Mouse (Mus musculus) retina, adult 2 months (tissue): Measurements from ENCODE around the gene Vps11.
"Not testable (repeated sequence)": the region's sequence is repeated elsewhere in the genome, so short reads cannot be mapped to it uniquely, and the experiment has no call there.

Source experiments
- DNase-seq: peaks from one replicate; pipeline ENCODE4 v3.0.0-alpha.2; 2012; ENCODE audit warnings: low read depth, low spot score

Gene Vps11

DNA sequence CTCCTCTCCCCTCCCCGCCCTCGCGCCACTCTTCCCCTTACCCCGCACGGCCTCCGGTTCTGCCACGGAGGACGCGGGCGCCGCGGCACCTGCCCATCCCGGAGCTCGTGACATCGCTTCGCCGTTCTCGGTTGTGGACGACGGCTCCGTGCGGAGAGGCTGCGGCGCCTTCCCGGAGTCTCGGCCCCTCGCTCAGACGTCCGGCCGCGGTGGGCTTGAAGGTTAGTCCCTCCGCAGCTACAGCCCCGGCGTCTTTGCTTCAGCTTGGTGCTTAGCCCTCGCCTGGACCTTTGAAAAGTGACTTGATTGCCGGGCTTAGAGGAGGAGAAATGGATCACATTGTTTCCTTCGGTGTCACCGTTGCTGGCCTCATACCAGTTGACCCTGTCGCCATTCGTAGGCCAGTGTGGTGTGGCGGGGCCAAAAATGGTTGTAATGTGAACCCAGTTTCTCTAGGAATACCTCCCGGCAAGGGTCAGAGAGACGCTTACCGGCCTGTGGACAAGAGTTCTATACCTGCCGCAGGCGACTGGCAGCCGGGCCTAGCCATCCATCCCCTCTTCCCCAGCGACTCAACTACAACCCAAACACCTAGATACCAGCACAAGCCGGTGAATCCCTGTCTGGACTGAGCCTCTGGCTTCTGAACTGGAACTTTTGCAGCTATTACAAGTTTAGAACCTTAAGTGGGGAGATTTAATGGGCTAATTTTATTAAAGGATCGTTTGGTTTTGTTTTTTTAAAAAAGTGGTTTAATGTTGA is 26.0 kb downstream of the Vps11 start:
- DNase-seq, result no peak

DNA sequence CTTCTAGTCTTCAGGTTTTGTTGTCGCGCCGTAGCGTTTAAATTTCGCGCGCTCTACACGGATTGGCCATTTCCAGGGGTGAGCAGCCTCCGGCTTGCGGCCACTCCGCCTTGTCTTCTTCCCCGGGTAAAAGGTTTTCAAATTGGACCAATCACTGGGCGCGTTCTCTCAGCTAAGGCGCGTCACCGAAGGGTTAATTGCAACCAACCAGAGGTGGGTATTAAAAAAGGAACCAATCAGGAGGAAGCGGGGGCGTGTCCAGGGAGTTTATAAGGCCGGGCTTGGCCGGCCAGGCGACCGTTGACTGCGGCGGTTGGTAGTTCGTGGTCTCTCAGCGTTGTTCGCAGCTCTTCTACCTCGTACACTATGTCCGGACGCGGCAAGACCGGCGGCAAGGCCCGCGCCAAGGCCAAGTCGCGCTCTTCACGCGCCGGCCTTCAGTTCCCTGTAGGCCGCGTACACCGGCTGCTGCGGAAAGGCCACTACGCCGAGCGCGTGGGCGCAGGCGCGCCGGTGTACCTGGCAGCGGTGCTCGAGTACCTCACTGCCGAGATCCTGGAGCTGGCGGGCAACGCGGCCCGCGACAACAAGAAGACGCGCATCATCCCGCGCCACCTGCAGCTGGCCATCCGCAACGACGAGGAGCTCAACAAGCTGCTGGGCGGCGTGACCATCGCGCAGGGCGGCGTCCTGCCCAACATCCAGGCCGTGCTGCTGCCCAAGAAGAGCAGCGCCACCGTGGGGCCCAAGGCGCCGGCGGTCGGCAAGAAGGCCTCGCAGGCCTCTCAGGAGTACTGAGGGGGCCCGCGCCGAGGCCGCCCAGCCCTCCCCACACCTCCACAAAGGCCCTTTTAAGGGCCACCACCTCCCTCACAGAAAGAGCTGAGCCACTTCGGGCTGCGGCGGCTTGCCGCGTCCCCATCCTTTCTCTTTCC is 26.8 kb downstream of the Vps11 start, which contains the start of gene H2afx:
TSS of gene H2afx (plus strand) at position 299 of the 935 bp plus-strand sequence.
- peak; percentile 99 for DNase-seq

DNA sequence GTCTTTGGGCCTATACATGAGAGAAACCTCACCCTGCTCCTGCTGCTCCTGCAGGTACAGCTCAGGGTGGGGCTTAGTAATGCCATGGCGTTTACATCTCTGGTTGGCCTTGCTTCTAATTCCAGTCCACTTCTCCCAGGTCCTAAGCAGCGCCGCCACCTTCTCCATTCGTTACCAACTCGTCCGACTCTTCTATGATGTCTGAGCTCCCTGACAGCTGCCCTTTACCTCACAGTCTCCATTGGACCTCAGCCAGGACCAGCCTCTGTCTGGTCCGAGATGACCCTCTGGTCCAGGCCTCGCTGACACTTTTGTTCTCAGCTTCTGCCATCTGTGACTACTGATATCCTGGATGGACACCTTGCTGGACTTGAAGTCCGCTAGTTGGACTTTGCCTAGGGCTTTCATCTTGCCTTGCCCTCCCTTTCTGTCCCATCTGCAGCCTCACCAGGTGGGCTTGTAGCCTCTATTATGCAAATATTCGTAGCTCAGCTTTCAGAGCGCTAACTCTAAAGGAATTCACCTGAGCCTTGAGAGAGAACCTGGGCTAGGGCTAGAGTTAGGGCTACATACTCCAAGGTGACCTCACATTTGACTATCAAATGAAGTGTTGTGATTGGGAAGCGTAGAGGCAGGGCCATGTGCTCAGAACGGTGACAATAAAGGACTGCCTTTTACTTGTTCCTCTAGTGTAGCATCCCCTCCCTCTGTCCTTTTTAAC is 28.4 kb downstream of the Vps11 start:
- DNase-seq, result no peak

DNA sequence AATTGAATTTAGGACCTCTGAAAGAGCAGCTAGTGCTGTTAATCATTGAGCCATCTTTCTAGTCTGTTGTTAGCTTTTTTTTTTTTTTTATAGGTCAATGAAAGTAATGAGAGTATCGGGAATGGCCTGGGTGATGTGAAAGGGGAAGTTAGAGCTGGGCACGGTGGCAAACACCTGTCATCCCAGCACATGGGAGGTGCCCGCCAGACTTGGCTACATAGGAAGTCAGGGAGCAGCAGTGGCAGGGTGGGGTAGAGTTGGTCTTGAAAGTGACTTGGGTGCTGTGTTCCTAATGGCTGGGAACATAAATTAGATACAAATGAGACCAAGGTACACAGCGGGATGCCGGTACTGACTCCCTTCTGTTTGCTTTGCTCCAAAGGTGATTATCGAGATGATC is 30.7 kb downstream of the Vps11 start:
- DNase-seq, result no peak

DNA sequence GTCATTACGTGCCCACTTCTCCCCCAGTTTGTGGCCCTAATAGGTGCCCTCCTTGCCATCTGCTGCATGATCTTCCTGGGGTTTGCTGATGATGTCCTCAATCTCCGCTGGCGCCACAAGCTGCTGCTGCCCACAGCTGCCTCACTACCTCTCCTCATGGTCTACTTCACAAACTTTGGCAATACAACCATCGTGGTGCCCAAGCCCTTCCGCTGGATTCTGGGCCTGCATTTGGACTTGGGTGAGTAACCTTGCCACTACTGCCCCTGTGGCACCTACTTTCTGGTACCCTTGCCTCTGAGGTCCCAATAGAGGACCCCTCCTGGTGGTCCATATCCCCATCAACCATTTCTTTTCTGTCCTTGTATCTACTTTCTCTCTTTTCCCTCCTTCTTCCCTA is 33.5 kb downstream of the Vps11 start:
- no peak for DNase-seq

DNA sequence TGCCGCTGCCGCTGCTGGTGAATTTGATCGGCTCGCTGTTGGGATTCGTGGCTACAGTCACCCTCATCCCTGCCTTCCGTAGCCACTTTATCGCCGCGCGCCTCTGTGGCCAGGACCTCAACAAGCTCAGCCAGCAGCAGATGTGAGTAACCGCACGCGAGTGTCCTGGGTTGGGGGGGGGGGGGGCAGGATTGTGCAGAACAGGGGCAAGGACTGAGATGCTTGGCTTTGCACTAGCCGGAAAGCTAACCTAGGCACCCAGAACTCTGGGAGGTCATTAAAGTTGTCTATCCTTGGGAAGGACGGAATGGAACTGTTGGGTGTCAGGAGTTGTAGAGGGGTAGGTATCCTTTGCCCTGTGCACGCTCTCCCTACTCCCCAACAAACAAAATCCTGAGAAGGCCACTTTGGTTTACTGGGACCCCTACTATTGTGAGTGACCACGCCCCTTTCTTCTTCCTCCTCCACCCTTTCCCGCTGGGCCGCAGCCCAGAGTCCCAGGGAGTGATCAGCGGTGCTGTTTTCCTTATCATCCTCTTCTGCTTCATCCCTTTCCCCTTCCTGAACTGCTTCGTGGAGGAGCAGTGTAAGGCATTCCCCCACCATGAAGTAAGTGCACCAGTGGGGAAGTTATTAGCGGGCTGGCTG is 34.3 kb downstream of the Vps11 start:
- no peak for DNase-seq

DNA sequence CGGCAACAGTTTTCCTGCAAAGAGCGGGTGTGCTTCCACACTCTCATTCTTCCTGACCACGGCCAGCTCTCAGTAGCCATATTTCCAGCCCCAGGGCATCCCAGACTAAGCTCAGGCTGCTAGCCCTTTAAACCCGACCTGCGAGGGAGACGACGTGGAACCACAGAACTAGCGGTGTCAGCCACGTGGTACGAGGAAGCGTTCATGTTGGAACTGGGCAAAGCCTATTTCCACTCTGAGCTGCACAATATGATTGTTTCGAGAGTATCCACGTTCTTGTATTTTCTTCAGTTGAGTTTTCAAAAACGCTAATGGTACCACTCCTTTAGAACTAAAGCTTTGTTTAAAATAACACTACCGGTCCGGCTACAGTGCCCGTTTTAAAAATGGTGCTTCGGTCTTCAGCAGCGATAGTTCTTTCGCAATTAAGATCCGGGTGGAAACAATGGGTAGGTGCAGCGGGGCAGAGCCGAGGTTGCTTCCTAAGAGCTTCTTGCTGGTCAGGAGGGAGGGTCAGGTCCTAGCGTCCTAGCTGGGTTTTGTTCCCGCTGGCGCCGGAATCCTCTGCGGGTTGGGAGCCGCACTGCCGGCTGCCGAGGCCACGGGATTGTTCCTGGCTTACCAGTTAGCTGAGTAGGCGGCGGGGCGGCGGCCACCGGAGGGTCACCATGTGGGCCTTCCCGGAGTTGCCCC is 35.0 kb downstream of the Vps11 start:
- peak; percentile 79 for DNase-seq

DNA sequence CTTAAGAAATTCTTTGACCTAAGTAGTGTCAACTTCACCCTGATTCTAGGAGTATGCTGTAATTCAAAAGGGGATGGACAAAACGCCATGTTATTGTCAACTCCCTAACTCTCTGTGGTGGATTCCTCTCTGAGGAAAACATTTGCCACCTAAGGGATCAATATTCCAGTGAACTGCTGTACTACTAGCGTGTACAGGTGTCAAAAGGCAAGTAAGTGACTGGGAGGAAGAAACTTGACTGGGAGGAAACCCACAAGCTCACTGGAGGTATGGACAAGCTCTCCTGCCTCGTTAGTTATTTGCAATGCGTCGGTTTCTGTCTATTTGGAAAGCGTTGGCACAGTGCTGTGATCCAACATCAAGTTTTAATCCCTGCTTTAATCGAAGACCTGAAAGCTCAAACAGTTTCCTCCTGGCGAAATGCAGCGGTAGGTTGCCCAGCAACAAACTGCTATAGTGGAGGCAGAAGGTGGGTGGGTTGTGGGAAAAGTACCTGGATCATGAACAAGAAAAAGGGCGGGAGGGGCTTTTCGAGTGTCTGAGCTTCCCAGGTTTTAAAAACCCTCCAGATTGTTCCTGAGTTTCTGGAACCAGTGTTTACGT is 35.6 kb downstream of the Vps11 start, which contains the start of gene Dpagt1:
TSS of gene Dpagt1 (plus strand) at position 252 of the 603 bp plus-strand sequence.
- DNase-seq, result no peak

DNA sequence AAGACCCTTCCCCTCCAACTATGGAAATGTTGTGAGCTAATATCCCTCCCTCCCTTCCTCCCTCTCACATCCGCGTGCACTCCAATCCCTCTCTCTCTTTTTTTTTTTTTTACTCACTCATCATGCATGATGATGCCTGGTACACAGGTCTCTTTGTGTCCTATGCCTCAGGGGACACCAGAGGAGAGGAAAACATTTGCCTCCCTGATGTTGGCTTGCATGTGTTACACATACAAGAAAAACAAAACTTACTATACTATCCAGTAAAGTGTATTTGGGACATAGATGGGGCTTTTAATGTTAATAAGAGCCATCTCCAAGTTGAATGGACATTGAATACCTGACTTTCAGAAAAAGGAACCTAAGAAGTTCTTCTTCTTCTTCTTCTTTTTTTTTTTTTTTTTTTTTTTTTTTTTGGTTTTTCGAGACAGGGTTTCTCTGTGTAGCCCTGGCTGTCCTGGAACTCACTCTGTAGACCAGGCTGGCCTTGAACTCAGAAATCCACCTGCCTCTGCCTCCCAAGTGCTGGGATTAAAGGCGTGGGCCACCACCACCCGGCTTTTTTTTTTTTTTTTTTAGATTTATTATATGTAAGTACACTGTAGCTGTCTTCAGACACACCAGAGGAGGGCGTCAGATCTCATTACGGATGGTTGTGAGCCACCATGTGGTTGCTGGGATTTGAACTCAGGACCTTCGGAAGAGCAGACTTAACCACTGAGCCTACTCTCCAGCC is 36.3 kb downstream of the Vps11 start:
- DNase-seq, result not testable (repeated sequence)

DNA sequence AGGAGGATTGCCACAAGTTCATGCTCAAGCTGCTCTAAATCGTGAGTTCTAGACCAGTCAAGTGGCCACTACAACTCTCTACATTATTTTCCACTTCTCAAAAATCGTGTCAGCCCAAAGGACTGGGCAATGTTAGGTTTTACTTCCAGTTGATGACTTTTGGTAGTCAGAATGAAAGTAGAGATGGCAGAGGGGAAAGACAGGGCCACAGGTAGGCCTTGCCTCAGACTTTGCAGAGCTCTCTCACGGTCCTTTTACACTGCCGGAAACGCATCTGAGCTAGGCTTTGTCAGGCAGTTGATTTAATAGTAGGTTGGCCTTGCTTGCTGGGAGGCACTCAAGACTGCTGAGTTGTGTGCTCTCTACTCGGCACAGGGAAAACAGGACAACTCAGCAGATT is 37.3 kb downstream of the Vps11 start:
- DNase-seq, result no peak

DNA sequence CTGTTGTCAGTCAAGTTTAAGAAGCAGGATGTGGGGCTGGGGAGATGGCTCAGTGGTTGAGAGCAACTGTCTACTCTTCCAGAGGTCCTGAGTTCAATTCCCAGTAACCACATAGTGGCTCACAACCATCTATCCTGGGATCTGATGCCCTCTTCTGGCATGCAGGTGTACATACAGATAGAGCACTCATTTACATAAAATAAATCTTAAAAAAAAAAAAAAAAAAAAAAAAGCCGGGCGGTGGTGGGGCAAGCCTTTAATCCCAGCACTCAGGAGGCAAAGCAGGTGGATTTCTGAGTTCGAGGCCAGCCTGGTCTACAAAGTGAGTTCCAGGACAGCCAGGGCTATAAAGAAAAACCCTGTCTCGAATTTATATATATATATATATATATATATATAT is 37.8 kb downstream of the Vps11 start:
- DNase-seq, result not testable (repeated sequence)

DNA sequence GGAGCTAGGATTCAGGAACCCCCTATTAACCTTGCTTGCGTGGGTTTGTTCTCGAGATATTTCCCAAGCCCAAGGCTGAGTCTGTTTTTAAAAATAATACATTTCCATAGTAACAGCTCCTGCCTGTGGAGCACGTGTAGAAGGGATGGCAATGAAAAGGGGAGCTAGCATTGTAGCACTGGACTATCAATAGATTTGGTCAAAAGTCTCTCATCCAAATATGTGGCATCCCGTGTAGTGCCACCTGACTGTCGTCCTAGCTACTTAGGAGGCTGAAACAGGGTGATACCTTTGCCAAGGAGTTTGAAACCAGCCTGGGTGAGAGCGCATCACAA is 40.7 kb downstream of the Vps11 start:
- DNase-seq, result no peak

DNA sequence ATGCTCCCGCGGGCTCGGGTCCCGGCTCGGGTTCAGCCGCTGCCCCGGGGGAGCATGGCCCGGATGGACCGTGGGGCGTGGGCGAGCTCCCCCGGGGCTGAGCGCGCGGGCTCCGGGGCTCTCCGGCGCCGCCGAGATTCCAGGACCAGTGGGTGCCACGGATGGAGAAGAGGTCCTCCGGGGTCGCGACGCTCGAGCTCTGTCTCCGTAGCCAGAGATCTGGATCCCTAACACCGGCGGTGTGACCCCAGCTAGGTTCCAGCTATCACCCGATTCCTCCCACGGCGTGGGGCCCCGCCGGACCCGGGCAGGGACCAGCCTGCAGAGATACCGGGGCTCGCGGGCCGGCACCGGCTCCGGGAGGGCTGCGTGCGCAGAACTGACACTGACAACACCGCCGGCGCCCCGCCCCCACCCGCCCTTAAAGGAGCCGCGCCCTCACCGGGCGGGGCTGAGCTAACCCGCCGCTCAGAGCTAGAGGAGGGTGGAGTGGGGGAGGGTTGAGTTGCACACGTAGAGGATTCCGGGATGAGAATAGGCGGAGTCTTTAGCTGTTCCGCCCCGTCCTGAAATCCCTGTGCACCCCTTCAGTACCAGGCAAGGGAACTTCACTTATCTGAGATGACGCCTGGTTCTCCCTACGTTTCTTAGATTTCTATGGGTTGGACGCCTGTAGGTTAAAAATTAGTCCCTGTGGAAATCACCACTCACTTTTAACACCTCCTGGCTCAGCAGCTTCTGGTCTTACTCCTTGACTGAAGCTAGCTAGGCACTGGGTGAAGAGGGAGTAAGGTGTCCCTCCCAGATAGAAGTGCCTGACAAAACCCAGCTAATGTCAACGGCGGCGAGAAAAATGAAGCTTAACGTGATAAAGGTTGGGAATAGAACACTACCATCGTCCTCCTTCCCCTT is 41.3 kb downstream of the Vps11 start, which contains the start of gene C2cd2l:
TSS of gene C2cd2l (minus strand) at position 399 of the 912 bp plus-strand sequence.
- peak; percentile 91 for DNase-seq

DNA sequence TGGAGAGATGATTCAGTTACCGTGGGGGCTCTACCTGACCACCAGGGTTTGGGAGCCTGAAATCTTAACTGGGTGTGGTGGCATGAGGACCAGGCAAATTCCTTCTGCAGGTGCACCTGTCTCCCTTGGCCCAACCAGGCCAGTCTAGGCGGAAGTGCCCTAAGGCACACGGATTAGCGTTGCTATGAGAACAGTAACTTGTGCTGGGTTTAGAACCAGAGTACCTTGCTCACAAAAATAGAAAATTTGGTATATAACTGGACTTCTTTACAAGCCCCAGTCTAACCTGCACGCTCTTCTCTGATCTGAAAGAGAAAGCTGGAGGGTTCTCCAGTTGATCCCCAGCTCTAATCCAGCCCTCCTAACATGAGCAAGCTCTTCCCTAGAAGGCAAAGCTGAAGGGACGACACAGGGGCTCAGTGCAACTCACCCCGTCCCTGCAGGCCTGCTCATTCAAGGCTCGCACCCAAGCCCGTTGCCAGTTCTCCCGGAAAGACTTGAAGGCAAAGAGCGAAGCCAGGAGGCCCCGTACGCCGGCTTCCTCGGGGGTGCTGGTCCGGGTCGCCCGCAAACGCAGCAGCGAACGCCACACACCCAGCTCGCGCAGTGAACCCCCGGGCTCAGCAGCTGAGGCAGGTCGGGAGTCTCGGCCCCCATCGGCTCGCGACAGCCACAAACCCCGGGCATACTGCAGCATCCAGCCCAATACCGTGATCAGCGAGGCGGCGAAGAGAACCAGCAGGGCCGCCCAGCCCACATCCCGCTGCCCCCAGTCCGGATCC is 42.2 kb downstream of the Vps11 start:
- no peak for DNase-seq

DNA sequence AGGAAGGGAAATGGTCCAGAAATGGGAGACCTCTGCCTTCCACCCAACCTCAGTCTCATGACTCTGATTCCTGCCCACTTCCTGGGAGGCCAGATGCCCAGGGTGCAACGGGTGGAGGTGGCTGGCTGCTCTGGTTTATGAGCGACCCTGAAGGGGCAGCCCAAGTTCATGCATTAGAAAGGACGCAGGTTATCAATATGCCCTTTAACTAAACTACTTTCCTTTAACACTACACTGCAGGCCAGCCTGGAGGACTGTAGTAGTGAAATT is 42.7 kb downstream of the Vps11 start:
- no peak for DNase-seq

DNA sequence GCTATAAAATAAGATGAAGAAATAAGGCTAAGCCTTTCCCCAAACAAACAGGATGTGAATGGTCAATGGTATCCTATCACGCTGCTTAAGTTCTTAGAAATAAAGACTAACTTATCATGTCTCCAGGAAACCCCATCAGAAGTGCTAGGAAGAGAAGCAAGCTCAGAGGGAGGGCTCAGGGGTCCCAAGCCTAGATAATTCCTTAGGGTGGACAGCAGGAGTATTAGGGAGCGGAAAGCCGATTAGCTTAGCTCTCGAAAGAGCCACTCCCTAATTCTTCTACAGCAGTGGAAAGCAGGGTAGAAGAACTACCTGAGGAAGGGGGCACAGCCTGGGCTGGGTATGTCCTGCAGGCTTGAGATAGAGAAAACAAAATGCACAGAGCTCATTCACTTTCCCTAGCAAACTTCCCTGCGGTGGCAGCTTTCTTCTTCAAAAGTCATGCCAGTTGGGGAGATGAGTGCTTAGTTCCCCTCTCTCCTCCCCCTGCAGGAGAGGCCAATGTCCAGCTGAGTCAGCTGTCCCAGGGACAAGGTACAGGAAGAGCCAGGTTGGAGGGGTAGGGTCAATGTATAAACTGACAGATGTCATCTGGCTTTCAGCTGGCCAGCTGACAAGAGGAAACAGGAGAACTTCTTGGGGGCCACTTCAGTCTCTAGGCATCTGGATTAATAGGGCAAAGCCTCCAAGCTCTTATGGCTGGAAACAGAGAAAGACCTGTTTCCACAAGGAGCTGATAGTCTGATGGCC is 43.2 kb downstream of the Vps11 start:
- peak; percentile 76 for DNase-seq

DNA sequence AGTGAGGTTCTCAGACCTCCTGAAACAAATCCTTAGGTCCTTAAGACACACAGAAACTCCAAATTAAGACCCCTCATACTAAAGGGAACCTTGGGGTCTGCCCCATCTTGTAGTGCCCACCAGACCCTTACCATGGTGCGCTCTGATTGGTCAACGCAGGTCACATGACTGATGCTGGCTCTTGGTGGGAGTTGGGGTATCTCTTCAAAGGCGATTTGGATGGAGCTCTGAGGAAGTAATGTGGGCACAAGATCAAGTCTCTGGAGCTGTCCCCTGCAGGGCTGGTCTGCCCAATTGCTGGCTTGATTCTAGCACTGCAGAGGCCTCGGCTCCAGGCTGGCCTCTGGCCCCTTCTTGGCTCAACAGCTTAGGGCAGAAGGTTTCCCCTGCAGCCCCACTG is 44.0 kb downstream of the Vps11 start:
- no peak for DNase-seq
